Mouse (Mus musculus) embryo, embryonic 11.5 days (tissue): ENCODE measurements around the gene Crtac1.
A peak's percentile ranks its signal among the peaks of the same experiment; 100 is the strongest.

Experiments used
- DNase-seq: peaks from one replicate; pipeline ENCODE4 v3.0.0-alpha.2; 2012; ENCODE audit warnings: low read depth, low spot score

The Crtac1 gene

GRCm38 (mm10) chr19:42425208-42425607 is 6.4 kb downstream of the Crtac1 start:
- DNase-seq = peak; percentile 64

- no peak for DNase-seq
Observed at GRCm38 (mm10) chr19:42415042-42415441, 16.5 kb downstream of the Crtac1 start.

- DNase-seq = no peak
Observed at GRCm38 (mm10) chr19:42409856-42410255, 21.7 kb downstream of the Crtac1 start.

GRCm38 (mm10) chr19:42409226-42409625 is 22.4 kb downstream of the Crtac1 start:
- DNase-seq = no peak

GRCm38 (mm10) chr19:42404364-42404763 is 27.2 kb downstream of the Crtac1 start:
- DNase-seq = no peak

- DNase-seq = no peak
Observed at GRCm38 (mm10) chr19:42399974-42400373, 31.6 kb downstream of the Crtac1 start.

GRCm38 (mm10) chr19:42397281-42397680 is 34.3 kb downstream of the Crtac1 start:
- peak; percentile 65 for DNase-seq

GRCm38 (mm10) chr19:42394848-42395534 is 36.6 kb downstream of the Crtac1 start:
- DNase-seq = no peak

GRCm38 (mm10) chr19:42393920-42394319 is 37.7 kb downstream of the Crtac1 start:
- DNase-seq = no peak

- DNase-seq = no peak
Observed at GRCm38 (mm10) chr19:42392094-42392493, 39.5 kb downstream of the Crtac1 start.

- no peak for DNase-seq
Observed at GRCm38 (mm10) chr19:42389574-42389973, 42.0 kb downstream of the Crtac1 start.

GRCm38 (mm10) chr19:42384981-42385598 is 46.5 kb downstream of the Crtac1 start:
- no peak for DNase-seq

- DNase-seq = no peak
Observed at GRCm38 (mm10) chr19:42380981-42381373, 50.6 kb downstream of the Crtac1 start.

GRCm38 (mm10) chr19:42380321-42380980 is 51.1 kb downstream of the Crtac1 start:
- no peak for DNase-seq

GRCm38 (mm10) chr19:42379798-42380197 is 51.8 kb downstream of the Crtac1 start:
- no peak for DNase-seq

GRCm38 (mm10) chr19:42377206-42377605 is 54.4 kb downstream of the Crtac1 start:
- no peak for DNase-seq

- no peak for DNase-seq
Observed at GRCm38 (mm10) chr19:42363551-42363950, 68.0 kb downstream of the Crtac1 start.

- DNase-seq = no peak
Observed at GRCm38 (mm10) chr19:42358406-42358805, 73.2 kb downstream of the Crtac1 start.

GRCm38 (mm10) chr19:42356854-42357253 is 74.7 kb downstream of the Crtac1 start:
- no peak for DNase-seq

- no peak for DNase-seq
Observed at GRCm38 (mm10) chr19:42355476-42355875, 76.1 kb downstream of the Crtac1 start.

- DNase-seq = no peak
Observed at GRCm38 (mm10) chr19:42341183-42341582, 90.4 kb downstream of the Crtac1 start.

GRCm38 (mm10) chr19:42332081-42332736 is 99.4 kb downstream of the Crtac1 start:
- DNase-seq = no peak
